In the genomic region with DNA sequence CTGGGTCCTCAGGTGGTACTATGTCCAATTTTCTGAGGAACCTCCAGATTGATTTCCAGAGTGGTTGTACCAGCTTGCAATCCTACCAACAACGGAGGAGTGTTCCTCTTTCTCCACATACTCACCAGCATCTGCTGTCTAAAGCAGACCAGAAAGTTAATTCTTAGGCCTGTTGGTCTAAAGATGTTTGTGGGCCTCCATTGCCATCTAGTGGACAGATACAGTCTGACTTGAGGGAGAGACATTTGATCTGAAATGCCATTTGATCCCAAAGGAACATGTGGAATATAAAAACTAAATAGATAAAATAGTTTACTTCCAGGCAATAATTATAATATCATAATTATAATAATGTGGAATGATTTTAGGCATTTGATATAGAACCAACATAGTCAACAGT, we compare ENCODE assay signal across 9 mouse cellular contexts. TPM values are rescaled to one million over a fixed set of nuclear protein-coding genes. Genes with fewer than 3 reads are reported as not detected.
DNase-seq lines count a peak whose midpoint lies in the region; ATAC-seq and TF ChIP-seq lines count a peak whose summit lies in the region.
"Had no signal": no experiment of that assay in that cellular context is flagged by ENCODE, and none has a peak within 500 bp of the region (broad histone marks: within the 10 kb centered on the region; RNA-seq: fewer than 3 reads in every experiment).

No protein-coding gene starts in this region.

- H3K27me3 ChIP-seq in intestine, postnatal 0 days (replicated peaks; ENCODE audit: control insufficient read depth, insufficient read depth, low read length) = no peaks in the 10 kb centered on the region
- H3K27me3 ChIP-seq in intestine, embryonic 16.5 days (replicated peaks; ENCODE audit: control insufficient read depth, insufficient read depth, low read length) = no peaks in the 10 kb centered on the region
- no peaks in the 10 kb centered on the region for H3K27me3 ChIP-seq in midbrain, embryonic 13.5 days
- H3K27me3 ChIP-seq in stomach, postnatal 0 days (ENCODE audit: control insufficient read depth, insufficient read depth, low read length) = no peaks in the 10 kb centered on the region

- intact Hi-C loops in heart, postnatal 14 days (cut with DNase I) = loop anchor here (1.0 to 5.0 kb wide), 3 partner anchors 161 to 252 kb away; no protein-coding TSS in a partner anchor

- H3K27ac ChIP-seq in intestine, postnatal 0 days (ENCODE audit: low read depth, low read length) = no peak overlapping the region
- H3K27ac ChIP-seq in intestine, embryonic 16.5 days (ENCODE audit: low read length) = no peak overlapping the region
- H3K27ac ChIP-seq in midbrain, embryonic 13.5 days = no peak overlapping the region
- no peak overlapping the region for H3K27ac ChIP-seq in stomach, postnatal 0 days (replicated peaks)
- H3K27ac ChIP-seq: limb, embryonic 15.5 days had no signal

- H3K4me1 ChIP-seq in intestine, postnatal 0 days (replicated peaks; ENCODE audit: control insufficient read depth, insufficient read depth, low read length) = no peaks in the 10 kb centered on the region
- H3K4me1 ChIP-seq in intestine, embryonic 16.5 days (ENCODE audit: control insufficient read depth, insufficient read depth, low read length) = no peaks in the 10 kb centered on the region
- no peaks in the 10 kb centered on the region for H3K4me1 ChIP-seq in midbrain, embryonic 13.5 days (replicated peaks)
- H3K4me1 ChIP-seq in stomach, postnatal 0 days (replicated peaks; ENCODE audit: control insufficient read depth, insufficient read depth) = no peaks in the 10 kb centered on the region
- H3K4me1 ChIP-seq: limb, embryonic 15.5 days had no signal

- 0% methylated on average over 1 of the region's 1 CpGs for WGBS in intestine, postnatal 0 days
- 3% methylated on average over 1 of the region's 1 CpGs for WGBS in intestine, embryonic 16.5 days
- 6% methylated on average over 1 of the region's 1 CpGs for WGBS in midbrain, embryonic 13.5 days
- 9% methylated on average over 1 of the region's 1 CpGs for WGBS in stomach, postnatal 0 days

- H3K9me3 ChIP-seq in intestine, postnatal 0 days (ENCODE audit: control insufficient read depth) = no peaks in the 10 kb centered on the region
- H3K9me3 ChIP-seq in intestine, embryonic 16.5 days (ENCODE audit: control insufficient read depth, low read length) = no peaks in the 10 kb centered on the region
- H3K9me3 ChIP-seq in midbrain, embryonic 13.5 days = no peaks in the 10 kb centered on the region
- H3K9me3 ChIP-seq in stomach, postnatal 0 days (ENCODE audit: control insufficient read depth, low read length) = no peaks in the 10 kb centered on the region
- H3K9me3 ChIP-seq: limb, embryonic 15.5 days had no signal

- no peaks in the 10 kb centered on the region for H3K36me3 ChIP-seq in intestine, postnatal 0 days (ENCODE audit: control insufficient read depth, insufficient read depth)
- H3K36me3 ChIP-seq in intestine, embryonic 16.5 days (ENCODE audit: control insufficient read depth, insufficient read depth, low read length) = no peaks in the 10 kb centered on the region
- no peaks in the 10 kb centered on the region for H3K36me3 ChIP-seq in midbrain, embryonic 13.5 days
- no peaks in the 10 kb centered on the region for H3K36me3 ChIP-seq in stomach, postnatal 0 days (ENCODE audit: control insufficient read depth, insufficient read depth, low read length)
- H3K36me3 ChIP-seq: limb, embryonic 15.5 days had no signal

- peak; percentile 91 for TF ChIP-seq CTCF in intestine, postnatal 0 days (IDR thresholded peaks at IDR 0.05; ENCODE audit: low read depth)
- TF ChIP-seq CTCF in stomach, postnatal 0 days (IDR thresholded peaks at IDR 0.05; ENCODE audit: low read depth) = peak; percentile 96

- no peak overlapping the region for H3K4me3 ChIP-seq in intestine, postnatal 0 days (ENCODE audit: low read depth, low read length)
- H3K4me3 ChIP-seq in intestine, embryonic 16.5 days (ENCODE audit: low read length) = no peak overlapping the region
- H3K4me3 ChIP-seq in midbrain, embryonic 13.5 days (replicated peaks) = no peak overlapping the region
- H3K4me3 ChIP-seq in stomach, postnatal 0 days (ENCODE audit: low read depth, low read length) = no peak overlapping the region
- H3K4me3 ChIP-seq: limb, embryonic 15.5 days had no signal

- ATAC-seq in intestine, postnatal 0 days = no peak
- no peak for ATAC-seq in intestine, embryonic 16.5 days
- 0 out of 2 replicates have a peak, but pooled peaks have one; percentile 34 for ATAC-seq in midbrain, embryonic 13.5 days
- no peak; the same call in 1 of the 2 replicates for ATAC-seq in stomach, postnatal 0 days (ENCODE audit: low FRiP score, low TSS enrichment)

- TF ChIP-seq EP300 in stomach, postnatal 0 days (optimal IDR thresholded peaks at IDR 0.05) = no peak

- peak; percentile 61 to 91 for DNase-seq in adrenal gland, adult (ENCODE audit: inconsistent age in 2 of 2, low spot score in 1 of 2)
- peak; percentile 88 for DNase-seq in embryo, embryonic 10 days (ENCODE audit: low spot score)
- DNase-seq in heart, postnatal 14 days = peak; percentile 57 to 75
- DNase-seq in left cerebral cortex, adult 11 months (ENCODE audit: low spot score) = peak; percentile 56
- peak; percentile 62 for DNase-seq in stomach, postnatal 0 days (ENCODE audit: low spot score)

- H3K9ac ChIP-seq in intestine, postnatal 0 days (ENCODE audit: low read depth, low read length) = no peak overlapping the region
- no peak overlapping the region for H3K9ac ChIP-seq in intestine, embryonic 16.5 days (ENCODE audit: low read depth, low read length)
- H3K9ac ChIP-seq in midbrain, embryonic 13.5 days (replicated peaks) = no peak overlapping the region
- H3K9ac ChIP-seq in stomach, postnatal 0 days (ENCODE audit: low read length) = no peak overlapping the region
- H3K9ac ChIP-seq: limb, embryonic 15.5 days had no signal

- H3K4me2 ChIP-seq in intestine, postnatal 0 days (replicated peaks; ENCODE audit: low read depth) = no peak overlapping the region
- H3K4me2 ChIP-seq in intestine, embryonic 16.5 days (ENCODE audit: low read depth, low read length) = no peak overlapping the region
- no peak overlapping the region for H3K4me2 ChIP-seq in midbrain, embryonic 13.5 days (replicated peaks)
- no peak overlapping the region for H3K4me2 ChIP-seq in stomach, postnatal 0 days (replicated peaks; ENCODE audit: low read depth)
- H3K4me2 ChIP-seq: limb, embryonic 15.5 days had no signal

RNA-seq across cellular contexts. Expression of gene Sec24b, which starts 18.4 kb away (rescaled TPM):
- 13.1 and 13.4 TPM in 2 replicates for polyA plus RNA-seq in intestine, postnatal 0 days (2015; fragmentation: Nextera tagmentation; extraction: Ambion mirVana)
- polyA plus RNA-seq in intestine, embryonic 16.5 days (2015; fragmentation: Nextera tagmentation; extraction: Ambion mirVana) = 25.4 and 26.8 TPM in 2 replicates
- 10 to 100 TPM; 33.4 to 34.8 TPM for total RNA-seq in heart, postnatal 14 days (2021)
- polyA plus RNA-seq in midbrain, embryonic 13.5 days (2015; fragmentation: Nextera tagmentation; extraction: Ambion mirVana) = 29.3 and 29.9 TPM in 2 replicates
- 10.9 and 12.7 TPM in 2 replicates for polyA plus RNA-seq in stomach, postnatal 0 days (2015; fragmentation: Nextera tagmentation; extraction: Ambion mirVana)

RNA-seq across cellular contexts. Expression of gene Col25a1, which starts 51.5 kb away (rescaled TPM):
- 0.59 and 0.67 TPM in 2 replicates for polyA plus RNA-seq in intestine, postnatal 0 days (2015; fragmentation: Nextera tagmentation; extraction: Ambion mirVana)
- 1.3 and 1.4 TPM in 2 replicates for polyA plus RNA-seq in intestine, embryonic 16.5 days (2015; fragmentation: Nextera tagmentation; extraction: Ambion mirVana)
- total RNA-seq in heart, postnatal 14 days (2021) = under 1 TPM; 0.67 to 0.68 TPM
- 9.4 and 11.2 TPM in 2 replicates for polyA plus RNA-seq in midbrain, embryonic 13.5 days (2015; fragmentation: Nextera tagmentation; extraction: Ambion mirVana)
- polyA plus RNA-seq in stomach, postnatal 0 days (2015; fragmentation: Nextera tagmentation; extraction: Ambion mirVana) = 1.3 and 1.5 TPM in 2 replicates
